Mouse (Mus musculus) spleen, adult 2 months (tissue): Measurements from ENCODE around the gene Gse1.

Experiments
- CTCF ChIP-seq: fragments of 200-500 bp; IDR thresholded peaks from 2 replicates; pipeline ENCODE4 v1.5.1; 2011; ENCODE audit warnings: mild to moderate bottlenecking, inconsistent platforms; ENCODE audit not compliant: insufficient read depth, insufficient read length, insufficient replicate concordance; ENCODE audit errors: extremely low read depth
- POLR2A ChIP-seq: fragments of 200-500 bp; IDR thresholded peaks from 2 replicates; pipeline ENCODE4 v1.6.1; 2011; ENCODE audit warnings: low read depth, low read length, inconsistent platforms

DNA sequence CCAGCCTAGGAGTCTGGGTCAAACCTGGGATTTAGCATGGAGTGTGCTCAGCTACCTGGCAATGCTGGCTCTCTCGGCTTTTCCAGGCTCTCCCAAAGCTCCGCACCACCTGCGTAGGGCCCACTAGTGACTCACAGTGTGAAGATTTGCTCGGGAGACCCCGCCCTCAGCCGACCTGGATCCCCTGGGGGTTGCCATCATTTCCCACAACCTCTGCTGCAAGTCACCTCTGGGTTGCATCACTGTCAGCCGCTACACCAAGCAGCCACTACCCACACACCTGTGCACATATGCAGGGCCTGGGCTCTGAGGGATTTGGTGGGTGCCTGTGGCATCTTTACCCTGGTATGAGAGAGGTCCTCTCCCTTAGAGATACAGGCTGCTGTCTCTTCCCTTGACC is 239.3 kb downstream of the Gse1 start:
- TF ChIP-seq CTCF = no peak
- TF ChIP-seq POLR2A = no peak
